Mouse (Mus musculus): Measurements from ENCODE around the gene Zc2hc1b.

The Zc2hc1b gene

GRCm38 (mm10) chr10:13125811-13126210, 52.0 kb downstream of the Zc2hc1b start:
- in situ Hi-C loops (cut with MboI; ENCODE audit: low pct_unique_long_range_greater_than_20kb in 1 of 2, low sequenced_read_pairs in 2 of 2, unreplicated experiment in 1 of 2): no loop called here

- in situ Hi-C loops (cut with MboI; ENCODE audit: low pct_unique_long_range_greater_than_20kb in 1 of 2, low sequenced_read_pairs in 2 of 2, unreplicated experiment in 1 of 2): no loop called here
Observed at GRCm38 (mm10) chr10:13119300-13119699, 58.5 kb downstream of the Zc2hc1b start.

DNA sequence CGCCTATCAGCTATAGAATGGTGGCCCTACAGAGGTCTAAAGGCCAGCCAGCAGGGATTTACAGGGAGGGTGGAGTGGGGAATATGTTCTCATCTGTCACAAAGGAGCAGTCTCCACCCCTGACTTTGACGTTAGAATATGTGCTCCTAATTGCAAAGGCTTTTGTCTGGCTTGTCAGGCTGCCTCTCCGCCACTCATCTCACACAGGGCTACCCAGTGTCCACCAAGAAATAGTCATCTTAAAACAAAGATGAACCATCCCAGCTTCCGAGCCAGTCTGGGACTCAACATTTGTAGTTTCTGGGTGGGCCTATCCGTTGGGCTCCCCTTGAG, 59.1 kb downstream of the Zc2hc1b start:
- in situ Hi-C loops (cut with MboI; ENCODE audit: low pct_unique_long_range_greater_than_20kb in 1 of 2, low sequenced_read_pairs in 2 of 2, unreplicated experiment in 1 of 2): no loop called here

DNA sequence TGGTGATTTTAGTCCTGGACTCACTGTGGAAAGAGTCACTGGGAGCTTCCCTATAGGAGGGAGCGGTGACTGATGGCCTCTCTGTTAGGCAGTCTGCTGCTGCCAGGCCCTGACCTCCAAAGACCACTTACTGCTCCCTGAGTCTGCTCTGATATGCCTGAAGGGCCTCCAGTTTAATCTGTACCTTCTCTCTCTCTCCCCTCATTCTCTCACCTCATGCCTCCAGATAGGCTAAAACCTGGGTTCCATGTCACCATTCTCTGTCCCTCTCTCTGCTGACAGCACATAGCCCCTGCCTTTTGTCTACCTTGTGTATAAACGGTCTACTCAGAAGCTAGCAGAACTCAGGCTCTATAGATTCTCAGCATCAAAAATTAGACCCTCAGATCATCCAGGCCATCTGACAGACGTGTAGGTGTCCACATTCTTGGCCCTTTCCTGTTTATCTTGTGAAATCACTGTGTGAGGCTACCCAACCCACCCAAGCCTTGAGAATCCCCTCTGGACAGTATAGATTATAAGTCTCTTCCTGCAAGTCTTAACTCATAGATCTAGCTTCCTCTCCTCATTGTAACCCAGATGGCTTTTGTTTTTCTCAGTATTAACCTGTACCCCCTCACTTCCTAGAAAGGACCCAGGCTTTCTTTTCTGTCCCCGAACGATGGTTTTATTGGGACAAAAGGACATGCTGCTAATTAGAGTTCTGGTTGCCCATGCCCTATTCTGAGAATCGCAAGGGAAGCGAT, 59.6 kb downstream of the Zc2hc1b start:
- in situ Hi-C loops (cut with MboI; ENCODE audit: low pct_unique_long_range_greater_than_20kb in 1 of 2, low sequenced_read_pairs in 2 of 2, unreplicated experiment in 1 of 2): no loop called here

DNA sequence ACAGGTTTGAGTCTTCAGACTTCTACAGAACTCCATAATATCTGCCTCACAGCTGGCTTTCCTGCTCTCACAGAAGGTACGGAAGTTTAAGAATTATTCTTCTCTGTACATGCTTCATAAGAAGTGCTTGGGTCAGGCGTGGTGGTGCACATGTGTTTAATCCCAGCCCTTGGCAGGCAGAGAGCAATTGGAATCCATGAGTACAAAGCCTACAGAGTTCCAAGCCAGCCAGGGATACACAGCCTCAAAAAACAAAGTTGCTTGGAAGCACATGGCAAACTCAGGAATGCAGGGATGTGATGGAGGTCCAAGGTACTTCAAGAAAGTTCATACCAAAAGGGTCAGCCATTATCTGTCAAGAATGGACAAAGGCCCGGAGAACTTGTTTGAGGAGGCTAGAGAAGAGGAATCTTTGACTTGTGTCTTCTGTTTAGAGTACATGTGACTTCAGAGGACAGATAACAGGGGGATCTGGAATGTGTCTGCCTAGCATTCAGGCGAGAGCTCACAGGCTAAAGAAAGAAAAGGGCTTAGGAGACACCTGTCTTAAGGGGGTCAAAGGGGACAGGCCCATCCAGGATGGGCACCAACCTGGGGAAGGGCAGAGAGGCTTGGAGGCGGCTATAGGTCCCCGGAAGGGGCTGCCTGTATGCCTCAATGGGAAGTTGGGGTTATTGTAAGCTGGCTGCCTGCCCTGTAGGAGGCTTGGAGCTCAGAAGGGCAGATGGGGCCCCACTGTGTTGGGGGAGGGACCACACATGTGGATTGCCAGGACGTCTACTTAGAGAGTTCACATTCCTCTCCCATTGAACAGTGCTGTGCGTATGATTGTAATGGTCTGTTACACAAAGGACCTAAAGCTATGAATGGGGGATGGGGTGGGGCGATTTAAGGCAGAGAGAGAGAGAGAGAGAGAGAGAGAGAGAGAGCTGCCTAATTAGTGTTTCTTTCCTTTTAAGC, 60.8 kb downstream of the Zc2hc1b start:
- in situ Hi-C loops (cut with MboI; ENCODE audit: low pct_unique_long_range_greater_than_20kb in 1 of 2, low sequenced_read_pairs in 2 of 2, unreplicated experiment in 1 of 2): no loop called here

GRCm38 (mm10) chr10:13115030-13115429, 62.8 kb downstream of the Zc2hc1b start:
- in situ Hi-C loops (cut with MboI; ENCODE audit: low pct_unique_long_range_greater_than_20kb in 1 of 2, low sequenced_read_pairs in 2 of 2, unreplicated experiment in 1 of 2): no loop called here

DNA sequence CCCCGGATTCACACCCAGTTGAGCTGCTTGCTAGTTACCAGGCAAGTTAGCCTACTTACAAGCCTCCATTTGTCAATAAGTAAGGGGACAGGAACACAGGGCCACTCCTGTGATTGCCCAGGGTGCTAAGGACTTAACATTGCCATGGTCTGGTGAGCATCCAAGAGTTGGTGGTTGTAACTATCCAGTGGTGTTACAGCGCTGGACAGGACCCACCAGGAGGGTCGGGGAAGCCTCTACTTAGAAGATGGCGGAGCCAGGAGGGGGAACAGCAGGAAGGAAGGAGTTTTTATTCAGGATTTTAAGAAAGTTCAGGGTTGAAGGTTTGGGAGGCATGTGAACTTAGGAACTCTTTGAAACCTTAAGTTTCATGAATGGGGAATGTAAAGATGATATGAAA, 64.2 kb downstream of the Zc2hc1b start:
- in situ Hi-C loops (cut with MboI; ENCODE audit: low pct_unique_long_range_greater_than_20kb in 1 of 2, low sequenced_read_pairs in 2 of 2, unreplicated experiment in 1 of 2): no loop called here

DNA sequence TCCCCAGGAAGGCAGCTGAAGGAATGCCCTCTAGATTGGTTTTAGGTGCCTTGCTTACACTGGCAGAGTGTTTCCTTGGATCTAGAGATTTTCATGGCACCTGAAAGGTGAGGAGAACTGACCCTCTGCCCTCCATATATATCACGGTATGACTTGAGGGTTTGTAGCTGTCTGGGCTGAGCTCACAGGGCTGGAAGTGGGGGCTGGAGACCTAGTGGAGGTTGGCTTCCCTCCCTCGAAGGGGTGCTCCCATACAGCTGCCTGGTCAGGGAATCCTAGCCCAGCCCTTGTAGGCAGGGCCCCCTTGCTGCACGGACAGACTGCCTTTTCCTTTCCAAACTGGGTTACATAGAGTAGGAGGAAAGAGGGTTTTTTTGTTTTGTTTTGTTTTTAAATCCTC, 65.0 kb downstream of the Zc2hc1b start:
- in situ Hi-C loops (cut with MboI; ENCODE audit: low pct_unique_long_range_greater_than_20kb in 1 of 2, low sequenced_read_pairs in 2 of 2, unreplicated experiment in 1 of 2): no loop called here

- in situ Hi-C loops (cut with MboI; ENCODE audit: low pct_unique_long_range_greater_than_20kb in 1 of 2, low sequenced_read_pairs in 2 of 2, unreplicated experiment in 1 of 2): no loop called here
Observed at GRCm38 (mm10) chr10:13109781-13110180, 68.0 kb downstream of the Zc2hc1b start.

DNA sequence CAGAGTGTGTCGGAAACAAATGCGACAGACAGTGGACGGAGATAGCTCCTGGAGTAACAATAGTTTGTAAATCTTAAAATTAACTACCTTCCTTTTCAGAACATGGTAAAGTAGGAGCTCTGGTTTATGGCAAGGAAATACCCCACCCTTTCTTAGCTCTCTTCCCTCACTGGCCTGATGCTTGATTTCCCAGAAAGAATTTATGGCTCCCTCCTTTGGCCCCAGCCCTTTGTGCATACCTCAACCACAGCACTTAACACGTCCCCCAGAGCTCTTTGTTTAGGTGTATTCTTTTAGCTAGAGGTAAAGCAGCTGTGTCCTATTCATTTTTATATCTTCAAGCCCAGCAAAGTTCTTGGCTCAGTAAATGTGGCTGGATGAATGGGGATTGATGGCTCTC, 69.0 kb downstream of the Zc2hc1b start:
- in situ Hi-C loops (cut with MboI; ENCODE audit: low pct_unique_long_range_greater_than_20kb in 1 of 2, low sequenced_read_pairs in 2 of 2, unreplicated experiment in 1 of 2): no loop called here

GRCm38 (mm10) chr10:13108021-13108548, 69.7 kb downstream of the Zc2hc1b start:
- in situ Hi-C loops (cut with MboI; ENCODE audit: low pct_unique_long_range_greater_than_20kb in 1 of 2, low sequenced_read_pairs in 2 of 2, unreplicated experiment in 1 of 2): no loop called here

DNA sequence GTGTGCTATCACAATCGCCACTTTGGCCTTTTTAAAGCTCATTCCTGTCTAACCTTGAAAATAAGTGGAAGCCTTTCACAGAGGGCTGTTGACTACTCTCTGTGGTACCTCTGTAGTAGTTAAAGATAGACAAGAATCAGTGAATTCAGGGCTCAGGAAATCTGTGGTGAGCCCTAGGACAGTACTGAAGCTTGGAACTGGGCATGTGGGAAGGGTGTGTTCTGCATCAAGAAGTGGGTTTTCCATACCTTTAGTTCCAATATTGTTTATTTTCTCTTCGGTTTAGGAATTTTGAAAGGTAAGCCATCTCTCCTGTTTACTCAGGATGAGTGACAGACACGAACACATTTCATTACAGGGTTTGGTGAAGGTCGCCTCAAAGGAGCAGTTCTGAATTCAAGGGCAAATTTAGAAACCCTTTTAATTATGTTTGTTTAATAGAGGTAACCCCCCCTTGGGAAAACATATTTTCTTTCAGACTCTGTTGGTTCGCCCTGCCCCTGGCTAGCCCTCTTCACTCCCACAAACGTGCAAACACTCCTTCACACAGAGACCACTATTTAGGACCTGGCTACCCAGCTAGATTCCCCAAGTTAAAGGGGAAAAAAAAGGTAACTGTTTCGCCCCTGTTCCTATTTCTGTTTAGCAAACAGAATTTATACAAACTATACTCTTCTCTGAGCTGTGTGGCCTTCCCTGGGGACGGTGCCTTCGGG, 70.8 kb downstream of the Zc2hc1b start:
- in situ Hi-C loops (cut with MboI; ENCODE audit: low pct_unique_long_range_greater_than_20kb in 1 of 2, low sequenced_read_pairs in 2 of 2, unreplicated experiment in 1 of 2): no loop called here

DNA sequence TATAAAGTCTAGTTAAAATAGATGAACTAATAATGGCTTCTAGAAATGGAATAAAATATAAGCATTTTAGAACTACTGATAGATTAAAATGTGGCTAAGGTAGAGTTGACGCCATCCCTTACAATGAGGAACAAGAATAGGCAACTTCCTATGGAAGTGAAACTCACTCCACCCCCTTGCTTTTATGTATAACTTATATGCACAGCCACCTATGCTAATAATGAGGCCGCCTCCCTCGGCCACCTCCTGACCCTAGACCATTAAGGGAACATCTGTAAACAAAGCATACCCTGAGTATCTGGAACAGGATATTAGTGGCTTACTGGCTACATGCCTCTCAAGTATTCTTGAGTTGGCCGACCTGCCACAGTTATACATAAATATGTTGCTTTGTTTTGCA, 74.0 kb downstream of the Zc2hc1b start:
- in situ Hi-C loops (cut with MboI; ENCODE audit: low pct_unique_long_range_greater_than_20kb in 1 of 2, low sequenced_read_pairs in 2 of 2, unreplicated experiment in 1 of 2): no loop called here

DNA sequence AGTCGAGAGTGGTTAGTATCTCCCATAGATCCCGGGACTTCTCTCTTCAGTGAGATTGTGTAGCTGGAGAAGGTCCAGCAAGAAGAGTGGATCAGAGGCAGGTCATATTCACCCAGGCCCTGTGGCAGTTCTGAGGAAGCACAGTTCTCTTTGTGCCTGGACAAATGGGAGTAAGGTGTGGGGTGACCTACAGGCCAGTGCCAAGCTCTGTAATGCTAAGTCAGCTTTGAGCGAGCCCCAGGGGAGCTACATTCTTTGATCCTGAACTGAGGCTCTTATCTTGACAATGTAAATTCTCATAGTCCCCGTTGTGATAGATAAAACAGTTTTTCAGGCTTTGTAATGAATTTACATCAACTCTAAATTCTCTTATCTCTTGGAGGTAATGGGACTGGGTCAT, 75.5 kb downstream of the Zc2hc1b start:
- in situ Hi-C loops (cut with MboI; ENCODE audit: low pct_unique_long_range_greater_than_20kb in 1 of 2, low sequenced_read_pairs in 2 of 2, unreplicated experiment in 1 of 2): no loop called here

DNA sequence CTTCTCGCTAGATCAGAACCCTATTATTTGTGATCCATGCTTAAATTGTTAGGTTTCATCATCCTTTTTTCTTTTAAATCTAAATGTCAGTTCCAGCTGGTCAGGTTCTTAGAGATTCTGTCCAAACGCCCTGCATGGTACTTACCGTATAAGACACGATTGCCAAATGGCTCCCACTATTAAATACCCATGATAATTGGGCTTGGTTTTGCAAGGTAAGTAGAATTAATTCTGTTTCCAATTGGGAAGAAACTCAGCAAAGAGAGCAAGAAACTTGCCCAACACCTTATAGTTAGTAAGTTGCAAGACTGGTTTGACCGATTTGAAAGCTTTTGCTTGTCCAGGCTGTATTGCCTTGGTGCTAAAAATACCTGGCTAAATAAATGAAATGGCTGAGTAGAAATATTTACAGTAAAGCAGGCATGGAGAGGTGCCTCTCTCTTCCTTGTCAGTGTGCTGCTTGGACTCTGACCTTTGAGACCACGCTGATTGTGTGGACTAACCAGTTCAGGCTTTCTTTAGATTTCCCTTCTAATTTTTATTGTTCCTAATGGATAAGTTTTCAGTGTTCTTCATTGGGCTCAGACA, 77.7 kb downstream of the Zc2hc1b start:
- in situ Hi-C loops (cut with MboI; ENCODE audit: low pct_unique_long_range_greater_than_20kb in 1 of 2, low sequenced_read_pairs in 2 of 2, unreplicated experiment in 1 of 2): no loop called here
